Mouse (Mus musculus) E14TG2a.4 (cell line): ENCODE measurements around the gene Smarcc1.

ENCODE experiments used
- H3K27me3 ChIP-seq: 2 replicates; pipeline ENCODE4 v1.6.1; 2014; ENCODE audit warnings: low read length, control low read depth; ENCODE audit not compliant: insufficient read depth
- H3K36me3 ChIP-seq: 2 replicates; pipeline ENCODE4 v1.6.1; 2014; ENCODE audit warnings: low read length, control low read depth; ENCODE audit not compliant: insufficient read depth
- H3K4me1 ChIP-seq: replicated peaks from 2 replicates; pipeline ENCODE4 v1.6.1; 2014; ENCODE audit warnings: low read depth, low read length, control low read depth
- H3K4me3 ChIP-seq: replicated peaks from 2 replicates; pipeline ENCODE4 v1.5.1; 2014; ENCODE audit warnings: mild to moderate bottlenecking, low read length
- H3K9me3 ChIP-seq: 2 replicates; pipeline ENCODE4 v1.6.1; 2014; ENCODE audit warnings: low read length, control low read depth
- CTCF ChIP-seq: conservative IDR thresholded peaks from 2 replicates; pipeline ENCODE4 v1.5.1; 2014; ENCODE audit warnings: low read length
- NANOG ChIP-seq: IDR thresholded peaks from 2 replicates; pipeline ENCODE4 v1.6.1; 2014; ENCODE audit warnings: borderline replicate concordance, low read length, mixed read lengths
- POU5F1 ChIP-seq: IDR thresholded peaks from 2 replicates; pipeline ENCODE4 v1.6.1; 2014; ENCODE audit warnings: low read length, borderline replicate concordance

Smarcc1 gene

DNA sequence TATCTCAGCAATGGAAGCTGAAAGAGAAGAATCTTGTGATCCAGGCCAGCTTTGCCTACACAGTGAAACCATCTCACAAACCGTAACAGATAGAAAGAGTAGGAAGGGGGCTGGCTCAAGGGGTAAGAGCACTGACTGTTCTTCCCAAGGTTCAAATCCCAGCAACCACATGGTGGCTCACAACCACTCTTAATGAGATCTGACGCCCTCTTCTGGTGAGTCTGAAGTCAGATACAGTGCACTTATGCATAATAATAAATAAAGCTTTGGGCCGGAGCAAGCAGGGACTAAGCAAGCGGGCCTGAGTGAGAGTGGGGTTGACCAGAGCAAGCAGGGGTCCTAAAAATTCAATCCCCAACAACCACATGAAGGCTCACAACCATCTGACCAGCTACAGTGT is 24.2 kb upstream of the Smarcc1 start:
- Histone ChIP-seq H3K9me3 (no peaks in the 10 kb centered on the region), H3K36me3 (peaks cover 100% of the 10 kb centered on the region), H3K4me1 (peaks cover 16% of the 10 kb centered on the region), H3K4me3 (no peak overlapping the region), H3K27me3 (no peaks in the 10 kb centered on the region)
- TF ChIP-seq POU5F1: no peak
- TF ChIP-seq NANOG: no peak
- no peak; the same call in 1 of the 2 replicates for TF ChIP-seq CTCF

- H3K9me3 ChIP-seq: no peaks in the 10 kb centered on the region
- H3K36me3 ChIP-seq: peaks cover 99% of the 10 kb centered on the region
- H3K4me3 ChIP-seq: no peak overlapping the region
- peaks cover 27% of the 10 kb centered on the region for H3K4me1 ChIP-seq
- H3K27me3 ChIP-seq: no peaks in the 10 kb centered on the region
- TF ChIP-seq CTCF (peak; percentile 27), POU5F1 (no peak)
Measured at GRCm38 (mm10) chr9:110094761-110095160, 22.7 kb upstream of the Smarcc1 start.

DNA sequence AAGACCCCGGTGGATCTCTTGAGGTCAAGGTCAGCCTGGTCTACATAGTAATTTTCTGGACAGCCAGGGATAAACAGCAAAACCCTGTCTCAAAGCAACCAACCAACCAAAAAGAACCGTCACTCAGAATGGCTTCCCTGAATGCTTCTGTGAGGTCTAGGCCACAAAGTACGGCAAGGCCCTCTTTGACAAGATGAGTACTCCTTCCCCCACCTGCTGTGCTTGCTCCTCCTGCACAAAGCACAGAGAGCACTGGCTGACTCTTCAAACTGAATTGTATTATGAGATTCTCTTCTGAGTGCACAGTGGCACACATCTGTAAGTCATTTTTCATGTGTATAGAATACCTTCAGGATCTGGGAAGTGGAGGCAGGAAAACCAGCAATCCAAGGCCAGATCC is 19.7 kb upstream of the Smarcc1 start:
- peak; percentile 83; the same call in 1 of the 2 replicates for TF ChIP-seq NANOG
- TF ChIP-seq POU5F1: no peak

DNA sequence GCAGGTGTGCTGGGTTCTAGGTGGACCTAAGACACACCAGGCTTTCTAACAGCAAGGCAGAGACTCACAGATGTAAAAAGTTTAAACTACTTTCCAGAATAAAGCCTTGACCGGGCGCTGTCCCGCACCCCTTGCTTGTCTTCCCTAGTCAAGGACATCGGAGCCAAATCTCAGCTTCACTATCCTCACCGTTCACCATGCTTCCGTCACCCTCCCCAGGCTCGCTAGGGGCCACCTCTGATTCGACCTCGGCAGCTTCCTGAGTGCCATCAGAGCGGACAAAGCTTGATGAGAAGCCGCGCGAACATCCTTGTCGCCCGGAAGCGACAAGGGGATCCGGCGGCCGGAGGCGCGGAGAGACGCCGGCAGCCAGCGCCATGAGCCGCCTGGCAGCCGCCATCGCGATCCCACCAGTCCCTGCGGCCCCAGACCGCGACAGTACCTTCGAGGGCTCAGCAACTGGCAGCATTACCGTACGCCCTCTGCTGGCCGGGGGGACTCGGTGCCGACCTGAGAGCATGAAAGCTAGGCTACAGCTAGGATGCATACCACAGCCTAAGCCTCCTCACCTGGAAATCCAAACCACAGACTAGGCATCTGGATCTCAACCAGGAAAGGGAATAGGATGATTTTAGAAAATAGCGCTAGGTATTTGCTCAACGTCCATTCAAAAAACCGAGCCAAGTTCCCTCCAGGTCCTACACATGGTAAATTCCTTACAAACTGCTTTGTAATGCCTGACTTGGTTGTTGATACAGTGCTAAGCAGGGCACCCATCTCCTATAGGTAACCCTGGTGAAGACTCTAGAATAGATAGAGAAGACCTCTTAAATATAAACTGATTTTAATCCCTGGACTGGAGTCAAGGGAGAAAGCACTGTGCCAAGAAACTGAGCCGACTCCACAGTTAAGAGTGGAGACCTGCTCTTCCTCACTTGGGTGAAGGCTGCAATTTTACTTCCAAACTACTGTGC is 16.6 kb upstream of the Smarcc1 start:
- peak; percentile 84 for TF ChIP-seq CTCF
- TF ChIP-seq NANOG: no peak
- no peak for TF ChIP-seq POU5F1
- H3K27me3 ChIP-seq: no peaks in the 10 kb centered on the region
- H3K36me3 ChIP-seq: peaks cover 80% of the 10 kb centered on the region
- H3K4me3 ChIP-seq: peak overlapping the region; percentile 99
- H3K4me1 ChIP-seq: peaks cover 32% of the 10 kb centered on the region
- H3K9me3 ChIP-seq: no peaks in the 10 kb centered on the region

More for the DNA sequence above, 19.7 kb upstream of the Smarcc1 start:
- no peaks in the 10 kb centered on the region for H3K27me3 ChIP-seq
- peaks cover 32% of the 10 kb centered on the region for H3K4me1 ChIP-seq
- H3K9me3 ChIP-seq: no peaks in the 10 kb centered on the region
- H3K36me3 ChIP-seq: peaks cover 83% of the 10 kb centered on the region
- no peak overlapping the region for H3K4me3 ChIP-seq

GRCm38 (mm10) chr9:110116353-110116976 is 1.0 kb upstream of the Smarcc1 start:
- H3K9me3 ChIP-seq: no peaks in the 10 kb centered on the region
- TF ChIP-seq NANOG (no peak), CTCF (no peak), POU5F1 (no peak)
- no peaks in the 10 kb centered on the region for H3K27me3 ChIP-seq
- H3K4me1 ChIP-seq: peaks cover 47% of the 10 kb centered on the region
- H3K36me3 ChIP-seq: peaks cover 54% of the 10 kb centered on the region
- H3K4me3 ChIP-seq: peak overlapping the region; percentile 97

GRCm38 (mm10) chr9:110117779-110118139 is 251 bp downstream of the Smarcc1 start, which contains the start of gene Dhx30:
Dhx30 (minus strand) TSS chr9:110117830.
- TF ChIP-seq CTCF (no peak), POU5F1 (no peak)
- H3K4me3 ChIP-seq: peak within 1 kb of the TSS; percentile 97
- H3K4me1 ChIP-seq: peaks cover 51% of the 10 kb centered on the region
- no peaks in the 10 kb centered on the region for H3K27me3 ChIP-seq
- H3K36me3 ChIP-seq: peaks cover 45% of the 10 kb centered on the region
- no peaks in the 10 kb centered on the region for H3K9me3 ChIP-seq

GRCm38 (mm10) chr9:110118249-110118648 is 741 bp downstream of the Smarcc1 start:
- H3K4me3 ChIP-seq: peak overlapping the region; percentile 97
- H3K9me3 ChIP-seq: no peaks in the 10 kb centered on the region
- TF ChIP-seq NANOG (no peak), CTCF (no peak), POU5F1 (no peak)
- peaks cover 46% of the 10 kb centered on the region for H3K4me1 ChIP-seq
- peaks cover 40% of the 10 kb centered on the region for H3K36me3 ChIP-seq
- H3K27me3 ChIP-seq: no peaks in the 10 kb centered on the region

DNA sequence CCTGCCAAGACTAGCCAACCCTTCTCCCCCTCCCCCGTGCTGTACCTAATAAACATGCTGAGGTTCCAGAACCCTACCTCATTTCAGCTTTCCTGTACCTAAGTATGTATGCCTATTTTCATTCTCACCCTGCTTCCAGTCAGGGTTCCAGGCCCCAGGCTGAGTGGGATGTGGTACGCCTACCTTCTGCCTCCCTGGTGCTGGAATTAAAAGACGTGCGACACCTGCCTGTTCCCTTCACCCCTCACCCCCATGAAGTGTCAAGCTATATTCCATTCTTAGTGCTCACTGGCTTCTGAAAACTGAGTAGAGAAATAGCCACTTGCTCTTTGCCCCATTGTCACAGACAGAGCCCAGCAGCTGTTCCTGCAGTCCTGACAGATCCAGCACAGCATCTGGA is 3.9 kb downstream of the Smarcc1 start:
- Histone ChIP-seq H3K27me3 (no peaks in the 10 kb centered on the region), H3K4me3 (no peak overlapping the region), H3K9me3 (no peaks in the 10 kb centered on the region), H3K4me1 (peaks cover 32% of the 10 kb centered on the region), H3K36me3 (peaks cover 19% of the 10 kb centered on the region)
- TF ChIP-seq POU5F1: no peak
- TF ChIP-seq CTCF: no peak
- no peak for TF ChIP-seq NANOG
